Mouse (Mus musculus): ENCODE measurements at regions not wholly inside any gene's neighbourhood (a gene's known extent, or its start where the extent isn't known, plus 50 kb on each side); places are given as distances from the start of the nearest gene placed in this dataset.

DNA sequence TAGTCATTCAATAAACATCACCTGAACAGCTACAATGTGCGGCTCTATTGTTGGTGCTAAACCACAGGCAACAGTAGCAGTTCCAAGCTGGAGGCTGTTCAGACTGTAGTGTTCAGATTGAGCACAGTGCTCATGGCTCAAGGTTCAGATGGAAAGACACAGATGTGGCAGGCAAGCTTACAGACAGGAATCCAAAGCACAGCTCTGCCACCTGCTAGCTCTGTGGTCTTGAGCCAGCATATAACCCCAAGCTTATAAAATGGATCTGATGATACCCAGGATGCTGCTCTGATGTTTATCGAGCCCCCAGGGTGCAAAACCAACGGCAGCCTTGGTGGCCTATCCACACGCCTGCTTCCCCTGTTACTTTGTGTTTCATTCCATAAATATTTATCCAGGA lies 53.2 kb upstream of the Arntl start:
- ATAC-seq (ENCODE audit: poor library complexity, severe bottlenecking), result no peak

DNA sequence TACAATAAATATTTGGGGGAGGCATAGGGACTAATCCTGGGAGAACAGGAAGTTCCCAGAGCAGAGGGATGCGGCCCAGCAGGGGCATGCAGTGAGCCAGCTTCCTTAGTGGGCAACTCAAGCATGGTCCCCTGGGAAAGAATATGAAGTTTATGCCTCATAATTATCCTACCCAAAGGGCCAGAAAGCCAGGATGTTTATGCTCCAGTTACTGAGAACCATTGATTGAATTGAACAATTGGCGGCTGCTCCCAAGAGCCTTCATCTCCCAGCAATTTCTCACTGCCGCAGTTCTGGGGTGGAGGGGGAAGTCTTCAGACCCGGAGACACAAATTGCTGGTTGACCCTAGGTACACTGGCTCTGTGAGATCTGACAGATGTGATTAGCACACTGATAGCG lies 50.9 kb upstream of the Arntl start:
- no peak for ATAC-seq (ENCODE audit: poor library complexity, severe bottlenecking)

DNA sequence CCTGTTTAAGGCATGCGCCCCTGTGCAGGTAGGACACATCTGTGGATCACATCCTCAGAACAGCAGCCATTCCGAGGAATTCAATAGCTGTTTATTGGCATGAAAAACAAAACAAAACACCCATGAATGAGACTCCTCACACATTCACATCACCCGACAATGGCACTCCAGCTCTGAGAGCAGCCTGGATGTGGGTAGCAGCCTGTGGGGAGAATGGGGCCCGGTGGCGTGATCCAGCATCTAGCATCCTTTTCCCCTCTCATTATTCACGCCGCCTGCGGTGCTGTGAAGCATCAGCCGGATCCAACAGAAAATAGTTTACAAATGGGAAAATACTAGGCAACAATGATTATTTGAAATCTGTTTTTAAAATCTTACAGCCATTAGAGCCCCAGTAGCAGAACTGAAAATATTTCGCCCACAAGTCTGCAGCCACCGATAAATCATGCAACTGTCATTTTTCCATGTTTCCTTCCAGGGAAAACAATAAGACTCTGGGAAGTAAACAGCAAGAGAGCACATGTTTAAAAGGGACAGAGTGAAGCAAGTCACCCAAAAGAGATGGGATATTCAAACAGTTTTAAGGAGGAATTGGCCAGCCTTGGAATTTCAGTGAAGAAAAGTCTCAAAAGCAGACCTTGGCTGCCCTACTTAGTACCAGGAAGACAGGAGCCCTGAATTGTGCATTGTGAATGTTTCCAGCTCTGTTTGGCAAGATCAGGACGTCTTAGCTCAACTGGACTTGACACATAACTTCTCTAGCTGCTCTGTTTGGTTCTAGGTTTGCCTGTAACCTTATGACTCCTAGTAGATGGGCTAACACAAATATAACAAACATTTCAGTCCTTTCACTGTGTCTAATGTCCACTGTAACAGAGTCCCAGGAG lies 50.2 kb upstream of the Arntl start:
- no peak for ATAC-seq (ENCODE audit: poor library complexity, severe bottlenecking)
